Comparison of ENCODE assay signal across 8 mouse cellular contexts in genomic region chr9:57836581-57837170, GRCm38 (mm10). TPM values are rescaled to one million over a fixed set of nuclear protein-coding genes. Genes with fewer than 3 reads are reported as not detected.
A peak's percentile ranks its signal among the peaks of the same experiment; 100 is the strongest.
DNase-seq lines count a peak whose midpoint lies in the region; ATAC-seq lines count a peak whose summit lies in the region.

Gene Arid3b, minus strand, starts transcription at chr9:57836793.

- peak; percentile 98 for ATAC-seq in erythroid progenitor cell, adult 5-6 weeks (replicated peaks; ENCODE audit: low FRiP score, poor library complexity, severe bottlenecking)
- ATAC-seq in heart, embryonic 13.5 days (ENCODE audit: extremely low read depth, insufficient number of reproducible peaks, low FRiP score, low TSS enrichment), result peak; percentile 96
- peak; percentile 99 for ATAC-seq in liver, embryonic 12.5 days
- ATAC-seq in stomach, embryonic 15.5 days (ENCODE audit: insufficient read depth, low FRiP score, low read depth), result peak; percentile 100

- peak within 1 kb of the TSS; percentile 90 for H3K4me3 ChIP-seq in heart, embryonic 13.5 days
- peak within 1 kb of the TSS; percentile 92 for H3K4me3 ChIP-seq in liver, embryonic 12.5 days
- peak within 1 kb of the TSS; percentile 78 for H3K4me3 ChIP-seq in stomach, embryonic 15.5 days (replicated peaks)

- H3K27me3 ChIP-seq in heart, embryonic 13.5 days (replicated peaks), result peaks cover 8% of the 10 kb centered on the region
- H3K27me3 ChIP-seq in liver, embryonic 12.5 days (replicated peaks), result no peaks in the 10 kb centered on the region
- H3K27me3 ChIP-seq in stomach, embryonic 15.5 days (replicated peaks), result 0 out of 2 replicates have a peak, but pooled peaks cover 9% of the 10 kb centered on the region

- peak within 1 kb of the TSS; percentile 81 for H3K4me2 ChIP-seq in heart, embryonic 13.5 days
- H3K4me2 ChIP-seq in liver, embryonic 12.5 days, result peak within 1 kb of the TSS; percentile 75
- peak within 1 kb of the TSS; percentile 93 for H3K4me2 ChIP-seq in stomach, embryonic 15.5 days

- no peaks in the 10 kb centered on the region for H3K9me3 ChIP-seq in heart, embryonic 13.5 days
- no peaks in the 10 kb centered on the region for H3K9me3 ChIP-seq in liver, embryonic 12.5 days (replicated peaks)
- no peaks in the 10 kb centered on the region for H3K9me3 ChIP-seq in stomach, embryonic 15.5 days

- peaks cover 61% of the 10 kb centered on the region for H3K4me1 ChIP-seq in heart, embryonic 13.5 days
- peaks cover 63% of the 10 kb centered on the region for H3K4me1 ChIP-seq in liver, embryonic 12.5 days
- peaks cover 8% of the 10 kb centered on the region; the same call in 1 of the 2 replicates for H3K4me1 ChIP-seq in stomach, embryonic 15.5 days

- H3K9ac ChIP-seq in heart, embryonic 13.5 days, result peak within 1 kb of the TSS; percentile 93
- peak within 1 kb of the TSS; percentile 94 for H3K9ac ChIP-seq in liver, embryonic 12.5 days
- peak within 1 kb of the TSS; percentile 58 for H3K9ac ChIP-seq in stomach, embryonic 15.5 days

- 1% methylated on average over 44 of the region's 45 CpGs for WGBS in heart, embryonic 13.5 days
- WGBS in liver, embryonic 12.5 days (ENCODE audit: insufficient replicate concordance), result under 1% methylated on average over 45 of the region's 45 CpGs
- under 1% methylated on average over 42 of the region's 45 CpGs for WGBS in stomach, embryonic 15.5 days

- DNase-seq in CD4-positive helper T cell, adult 2 months (ENCODE audit: low read depth, low spot score), result peak; percentile 98
- peak; percentile 93 for DNase-seq in brain, embryonic 18.5 days (ENCODE audit: low read depth, low spot score)
- peak; percentile 94 for DNase-seq in kidney, postnatal 10 days
- DNase-seq in natural killer cell, adult 2 months (ENCODE audit: low spot score in 2 of 2), result peak; percentile 90 to 93

- peaks cover 6% of the 10 kb centered on the region; the same call in 1 of the 2 replicates for H3K36me3 ChIP-seq in heart, embryonic 13.5 days
- peaks cover 13% of the 10 kb centered on the region for H3K36me3 ChIP-seq in liver, embryonic 12.5 days
- no peaks in the 10 kb centered on the region for H3K36me3 ChIP-seq in stomach, embryonic 15.5 days

- peak within 1 kb of the TSS; percentile 80 for H3K27ac ChIP-seq in heart, embryonic 13.5 days (replicated peaks)
- H3K27ac ChIP-seq in liver, embryonic 12.5 days, result peak within 1 kb of the TSS; percentile 81
- peak within 1 kb of the TSS; percentile 61; the same call in 1 of the 2 replicates for H3K27ac ChIP-seq in stomach, embryonic 15.5 days

RNA-seq across cellular contexts. Expression of gene Arid3b, which starts in this region (rescaled TPM):
- total RNA-seq in erythroid progenitor cell, adult 5-6 weeks (2015; ENCODE audit: low replicate concordance), result 7.1 and 8.3 TPM in 2 replicates
- 0.83 and 1.8 TPM in 2 replicates for total RNA-seq in erythroid progenitor cell, adult 5-6 weeks (2017; ENCODE audit: low replicate concordance)
- polyA plus RNA-seq in heart, embryonic 13.5 days (2015; fragmentation: Nextera tagmentation; extraction: Ambion mirVana), result 11.3 and 12.3 TPM in 2 replicates
- 15.6 and 16.0 TPM in 2 replicates for polyA plus RNA-seq in liver, embryonic 12.5 days (2016; fragmentation: Nextera tagmentation; extraction: Ambion mirVana)
- 5.9 and 6.0 TPM in 2 replicates for polyA plus RNA-seq in stomach, embryonic 15.5 days (2015; fragmentation: Nextera tagmentation; extraction: Ambion mirVana)

Comparison
In these comparisons a context has a peak if more than half of its experiments do, and no peak if none do; other contexts are left out.
1. Peak in every context shown above with its lines: DNase-seq, ATAC-seq, H3K4me3 ChIP-seq and H3K27ac ChIP-seq.